Mouse (Mus musculus): Measurements from ENCODE around the gene Saal1.

GRCm38 (mm10) chr7:46652279-46652678 lies 58.2 kb downstream of the Saal1 start:
- TF ChIP-seq CTCF (IDR thresholded peaks at IDR 0.05) = no peak
- TF ChIP-seq EP300 (IDR thresholded peaks at IDR 0.05) = no peak
